Mouse (Mus musculus): Measurements from ENCODE around the gene Lamp1.

The Lamp1 gene

GRCm38 (mm10) chr8:13202806-13203205, 43.8 kb downstream of the Lamp1 start:
- DNase-seq: no peak

GRCm38 (mm10) chr8:13203472-13203871, 44.5 kb downstream of the Lamp1 start:
- DNase-seq: peak in 1 of 2 experiments; percentile 33

GRCm38 (mm10) chr8:13204371-13205140, 45.6 kb downstream of the Lamp1 start:
- DNase-seq: peak in 1 of 2 experiments; percentile 33

GRCm38 (mm10) chr8:13205311-13205710, 46.4 kb downstream of the Lamp1 start:
- DNase-seq: peak in 1 of 2 experiments; percentile 56

- DNase-seq: no peak
These were observed 47.3 kb downstream of the Lamp1 start for GRCm38 (mm10) chr8:13206290-13206689.

GRCm38 (mm10) chr8:13208627-13209355, 49.8 kb downstream of the Lamp1 start:
- no peak for DNase-seq

GRCm38 (mm10) chr8:13209770-13210169, 50.8 kb downstream of the Lamp1 start:
- DNase-seq: peak in 1 of 2 experiments; percentile 43

GRCm38 (mm10) chr8:13213479-13214268, 54.7 kb downstream of the Lamp1 start:
- DNase-seq: peak; percentile 91

- DNase-seq: no peak
These were observed 57.4 kb downstream of the Lamp1 start for GRCm38 (mm10) chr8:13216386-13216785.

GRCm38 (mm10) chr8:13217093-13217492, 58.1 kb downstream of the Lamp1 start:
- no peak for DNase-seq

GRCm38 (mm10) chr8:13217986-13218385, 59.0 kb downstream of the Lamp1 start:
- no peak for DNase-seq

GRCm38 (mm10) chr8:13218441-13218840, 59.5 kb downstream of the Lamp1 start:
- no peak for DNase-seq

- DNase-seq: no peak
These were observed 65.5 kb downstream of the Lamp1 start for GRCm38 (mm10) chr8:13224426-13224825.
